Mouse (Mus musculus): ENCODE data around the gene Zfp385a. TPM values are rescaled to one million over a fixed set of nuclear protein-coding genes. Genes with fewer than 3 reads are reported as not detected.

Zfp385a gene
- polyA plus RNA-seq, 1 experiment from 2014 or later, result 24.8 TPM

- H3K9me3 ChIP-seq (ENCODE audit: control insufficient read depth, low read length), result no peaks in the 10 kb centered on the region
- H3K27ac ChIP-seq (ENCODE audit: low read depth, low read length), result no peak overlapping the region
- no peaks in the 10 kb centered on the region for H3K27me3 ChIP-seq (replicated peaks; ENCODE audit: control insufficient read depth, insufficient read depth, low read length)
- peak overlapping the region; percentile 73 for H3K4me3 ChIP-seq (ENCODE audit: low read depth, low read length)
- peak overlapping the region; percentile 98 for H3K4me2 ChIP-seq
- WGBS, result 52% methylated on average over 4 of the region's 4 CpGs
- ATAC-seq (replicated peaks; ENCODE audit: low FRiP score), result no peak
- H3K9ac ChIP-seq (ENCODE audit: low read depth, low read length), result no peak overlapping the region
- no peak for DNase-seq (ENCODE audit: low spot score)
- H3K36me3 ChIP-seq (ENCODE audit: control insufficient read depth, insufficient read depth, low read length), result peaks cover 7% of the 10 kb centered on the region; the same call in 1 of the 2 replicates
- peaks cover 38% of the 10 kb centered on the region for H3K4me1 ChIP-seq (replicated peaks; ENCODE audit: control insufficient read depth, insufficient read depth, low read length)
Observed at GRCm38 (mm10) chr15:103322396-103322795, 17.5 kb downstream of the Zfp385a start.

DNA sequence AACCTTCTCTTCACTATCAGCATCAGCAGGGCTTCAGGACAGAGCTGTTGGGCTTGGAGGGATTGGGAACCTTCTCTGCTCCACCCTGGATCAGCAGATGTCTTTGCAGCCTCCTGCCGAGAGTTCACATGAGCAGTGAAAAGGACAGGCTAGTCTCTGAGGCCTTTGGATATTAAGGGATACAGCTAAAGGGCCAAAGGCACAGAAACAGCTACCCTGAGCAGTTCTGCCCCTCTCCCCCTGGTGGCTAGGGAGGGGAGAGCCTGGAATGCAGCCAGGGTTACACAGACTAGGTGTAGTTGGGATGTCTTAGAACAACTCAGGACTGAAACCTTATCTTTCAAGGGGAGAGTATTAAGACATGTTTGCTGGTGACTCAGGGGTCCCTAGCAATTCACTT lies 18.8 kb downstream of the Zfp385a start:
- DNase-seq (ENCODE audit: low spot score), result no peak

GRCm38 (mm10) chr15:103318201-103318816 lies 21.6 kb downstream of the Zfp385a start:
- Histone ChIP-seq H3K9ac (ENCODE audit: low read depth, low read length) (no peak overlapping the region), H3K4me2 (no peak overlapping the region), H3K4me1 (replicated peaks; ENCODE audit: control insufficient read depth, insufficient read depth, low read length) (peaks cover 50% of the 10 kb centered on the region), H3K27me3 (replicated peaks; ENCODE audit: control insufficient read depth, insufficient read depth, low read length) (no peaks in the 10 kb centered on the region), H3K36me3 (ENCODE audit: control insufficient read depth, insufficient read depth, low read length) (peaks cover 16% of the 10 kb centered on the region; the same call in 1 of the 2 replicates), H3K9me3 (ENCODE audit: control insufficient read depth, low read length) (no peaks in the 10 kb centered on the region), H3K27ac (ENCODE audit: low read depth, low read length) (no peak overlapping the region), H3K4me3 (ENCODE audit: low read depth, low read length) (no peak overlapping the region)
- ATAC-seq (replicated peaks; ENCODE audit: low FRiP score) (no peak), DNase-seq (ENCODE audit: low spot score) (no peak)
- WGBS, result 86% methylated on average over 3 of the region's 3 CpGs

More for the DNA sequence above, 18.8 kb downstream of the Zfp385a start:
- Histone ChIP-seq H3K27me3 (replicated peaks; ENCODE audit: control insufficient read depth, insufficient read depth, low read length) (no peaks in the 10 kb centered on the region), H3K4me3 (ENCODE audit: low read depth, low read length) (no peak overlapping the region), H3K27ac (ENCODE audit: low read depth, low read length) (no peak overlapping the region), H3K9me3 (ENCODE audit: control insufficient read depth, low read length) (no peaks in the 10 kb centered on the region), H3K9ac (ENCODE audit: low read depth, low read length) (no peak overlapping the region), H3K4me1 (replicated peaks; ENCODE audit: control insufficient read depth, insufficient read depth, low read length) (peaks cover 44% of the 10 kb centered on the region), H3K4me2 (no peak overlapping the region), H3K36me3 (ENCODE audit: control insufficient read depth, insufficient read depth, low read length) (peaks cover 16% of the 10 kb centered on the region; the same call in 1 of the 2 replicates)
- no peak for ATAC-seq (replicated peaks; ENCODE audit: low FRiP score)
- 63% methylated on average over 1 of the region's 1 CpGs for WGBS

DNA sequence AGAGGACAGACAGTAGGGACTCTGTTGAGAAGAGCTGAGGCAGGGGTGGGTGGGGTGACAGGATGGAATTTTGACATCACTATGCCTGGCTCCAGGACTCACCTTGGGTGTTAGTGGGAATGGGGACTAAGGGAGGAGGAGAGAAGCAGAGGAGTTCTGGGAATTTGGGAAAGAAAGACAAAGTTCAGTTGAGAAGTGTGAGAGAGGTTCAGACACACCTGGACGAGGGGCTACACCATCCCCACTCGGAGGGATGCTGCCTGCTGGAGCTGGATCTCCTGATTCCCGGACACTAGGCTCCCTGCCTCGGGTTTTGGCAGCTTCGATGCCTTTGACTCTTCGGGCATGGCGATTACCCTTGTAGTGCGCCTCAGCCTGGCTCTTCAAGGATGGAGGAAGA lies 22.2 kb downstream of the Zfp385a start:
- Histone ChIP-seq H3K9ac (ENCODE audit: low read depth, low read length) (no peak overlapping the region), H3K27ac (ENCODE audit: low read depth, low read length) (no peak overlapping the region), H3K4me3 (ENCODE audit: low read depth, low read length) (no peak overlapping the region), H3K27me3 (replicated peaks; ENCODE audit: control insufficient read depth, insufficient read depth, low read length) (no peaks in the 10 kb centered on the region), H3K9me3 (ENCODE audit: control insufficient read depth, low read length) (no peaks in the 10 kb centered on the region), H3K4me2 (no peak overlapping the region), H3K36me3 (ENCODE audit: control insufficient read depth, insufficient read depth, low read length) (peaks cover 16% of the 10 kb centered on the region; the same call in 1 of the 2 replicates), H3K4me1 (replicated peaks; ENCODE audit: control insufficient read depth, insufficient read depth, low read length) (peaks cover 47% of the 10 kb centered on the region)
- WGBS, result 86% methylated on average over 8 of the region's 8 CpGs
- DNase-seq (ENCODE audit: low spot score), result no peak
- ATAC-seq (replicated peaks; ENCODE audit: low FRiP score), result no peak

- Histone ChIP-seq H3K27me3 (replicated peaks; ENCODE audit: control insufficient read depth, insufficient read depth, low read length) (no peaks in the 10 kb centered on the region), H3K4me1 (replicated peaks; ENCODE audit: control insufficient read depth, insufficient read depth, low read length) (peaks cover 42% of the 10 kb centered on the region), H3K9me3 (ENCODE audit: control insufficient read depth, low read length) (no peaks in the 10 kb centered on the region), H3K9ac (ENCODE audit: low read depth, low read length) (no peak overlapping the region), H3K4me3 (ENCODE audit: low read depth, low read length) (no peak overlapping the region), H3K36me3 (ENCODE audit: control insufficient read depth, insufficient read depth, low read length) (peaks cover 16% of the 10 kb centered on the region; the same call in 1 of the 2 replicates), H3K27ac (ENCODE audit: low read depth, low read length) (no peak overlapping the region), H3K4me2 (no peak overlapping the region)
- DNase-seq (ENCODE audit: low spot score), result no peak
- no peak for ATAC-seq (replicated peaks; ENCODE audit: low FRiP score)
Observed at GRCm38 (mm10) chr15:103317120-103317519, 22.8 kb downstream of the Zfp385a start.

- peaks cover 34% of the 10 kb centered on the region for H3K4me1 ChIP-seq (replicated peaks; ENCODE audit: control insufficient read depth, insufficient read depth, low read length)
Observed at GRCm38 (mm10) chr15:103315979-103316776, 23.7 kb downstream of the Zfp385a start.

DNA sequence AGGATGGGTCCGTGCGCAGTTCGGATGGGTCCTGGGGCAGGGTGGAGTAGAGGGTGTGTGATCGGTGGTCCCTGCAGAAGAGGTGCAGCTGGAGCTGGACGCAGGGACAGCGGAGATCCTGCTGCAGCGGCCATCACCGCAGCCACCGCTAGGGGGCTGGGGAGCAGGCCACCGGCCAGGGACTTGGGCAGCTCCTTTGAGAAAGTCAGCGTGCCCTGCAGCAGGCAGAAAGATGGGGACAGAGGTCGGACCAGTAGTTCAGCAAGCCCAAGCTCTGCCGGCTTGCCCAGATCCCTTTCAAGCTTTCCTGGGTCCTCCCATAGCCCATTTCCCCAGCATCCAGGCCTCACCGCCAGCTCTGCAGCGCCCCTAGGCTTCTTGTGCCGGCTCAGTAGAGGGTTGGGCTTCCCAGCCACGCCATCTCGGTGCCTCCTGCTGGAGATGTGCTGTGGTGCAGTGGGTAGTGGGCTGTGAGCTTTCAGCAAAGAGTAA lies 24.8 kb downstream of the Zfp385a start:
- Histone ChIP-seq H3K4me1 (replicated peaks; ENCODE audit: control insufficient read depth, insufficient read depth, low read length) (peaks cover 30% of the 10 kb centered on the region), H3K27me3 (replicated peaks; ENCODE audit: control insufficient read depth, insufficient read depth, low read length) (no peaks in the 10 kb centered on the region), H3K9ac (ENCODE audit: low read depth, low read length) (no peak overlapping the region), H3K27ac (ENCODE audit: low read depth, low read length) (no peak overlapping the region; the same call in 1 of the 2 replicates), H3K36me3 (ENCODE audit: control insufficient read depth, insufficient read depth, low read length) (peaks cover 16% of the 10 kb centered on the region; the same call in 1 of the 2 replicates), H3K4me3 (ENCODE audit: low read depth, low read length) (no peak overlapping the region), H3K9me3 (ENCODE audit: control insufficient read depth, low read length) (no peaks in the 10 kb centered on the region), H3K4me2 (peak overlapping the region; percentile 48)
- WGBS, result 22% methylated on average over 18 of the region's 18 CpGs
- DNase-seq (ENCODE audit: low spot score), result peak; percentile 81
- peak; percentile 63 for ATAC-seq (replicated peaks; ENCODE audit: low FRiP score)

More at GRCm38 (mm10) chr15:103315979-103316776, 23.7 kb downstream of the Zfp385a start:
- DNase-seq (ENCODE audit: low spot score) (no peak), ATAC-seq (replicated peaks; ENCODE audit: low FRiP score) (0 out of 2 replicates have a peak, but pooled peaks have one; percentile 12)
- H3K9me3 ChIP-seq (ENCODE audit: control insufficient read depth, low read length), result no peaks in the 10 kb centered on the region
- no peak overlapping the region for H3K9ac ChIP-seq (ENCODE audit: low read depth, low read length)
- H3K27me3 ChIP-seq (replicated peaks; ENCODE audit: control insufficient read depth, insufficient read depth, low read length), result no peaks in the 10 kb centered on the region
- H3K36me3 ChIP-seq (ENCODE audit: control insufficient read depth, insufficient read depth, low read length), result peaks cover 16% of the 10 kb centered on the region; the same call in 1 of the 2 replicates
- H3K4me2 ChIP-seq, result no peak overlapping the region
- H3K27ac ChIP-seq (ENCODE audit: low read depth, low read length), result no peak overlapping the region
- H3K4me3 ChIP-seq (ENCODE audit: low read depth, low read length), result no peak overlapping the region
- WGBS, result 84% methylated on average over 10 of the region's 10 CpGs

- no peak for ATAC-seq (replicated peaks; ENCODE audit: low FRiP score)
- DNase-seq (ENCODE audit: low spot score), result no peak
- H3K4me1 ChIP-seq (replicated peaks; ENCODE audit: control insufficient read depth, insufficient read depth, low read length), result peaks cover 30% of the 10 kb centered on the region
- H3K36me3 ChIP-seq (ENCODE audit: control insufficient read depth, insufficient read depth, low read length), result peaks cover 14% of the 10 kb centered on the region; the same call in 1 of the 2 replicates
- no peak overlapping the region for H3K27ac ChIP-seq (ENCODE audit: low read depth, low read length)
- no peak overlapping the region for H3K4me3 ChIP-seq (ENCODE audit: low read depth, low read length)
- WGBS, result 50% methylated on average over 22 of the region's 22 CpGs
- peak overlapping the region; percentile 14; the same call in 1 of the 2 replicates for H3K4me2 ChIP-seq
- H3K9me3 ChIP-seq (ENCODE audit: control insufficient read depth, low read length), result no peaks in the 10 kb centered on the region
- no peak overlapping the region for H3K9ac ChIP-seq (ENCODE audit: low read depth, low read length)
- H3K27me3 ChIP-seq (replicated peaks; ENCODE audit: control insufficient read depth, insufficient read depth, low read length), result no peaks in the 10 kb centered on the region; the same call in 1 of the 2 replicates
Observed at GRCm38 (mm10) chr15:103314181-103314580, 25.7 kb downstream of the Zfp385a start.

Measured in liver, embryonic 11.5 days (tissue).